Mouse (Mus musculus) limb, embryonic 13.5 days (tissue): ENCODE measurements around the gene Olfr1025-ps1. TPM values are rescaled to one million over a fixed set of nuclear protein-coding genes. Genes with fewer than 3 reads are reported as not detected.

Source experiments
- ATAC-seq: fragments of 200-750 bp; cut with Nextera tagmentation; 2 replicates; pipeline ENCODE4 v1.8.0; 2017; ENCODE audit warnings: low read depth, moderate number of reproducible peaks, moderate TSS enrichment; ENCODE audit not compliant: low FRiP score
- H3K27ac ChIP-seq: fragments of 300-500 bp; sonication (generic); 2 replicates; pipeline ENCODE4 v1.5.1; 2015; ENCODE audit warnings: inconsistent platforms, mild to moderate bottlenecking, moderate library complexity
- H3K27me3 ChIP-seq: fragments of 300-500 bp; sonication (generic); 2 replicates; pipeline ENCODE4 v1.6.1; 2015; ENCODE audit warnings: mild to moderate bottlenecking, inconsistent platforms
- H3K36me3 ChIP-seq: fragments of 300-500 bp; sonication (generic); 2 replicates; pipeline ENCODE4 v1.6.1; 2015; ENCODE audit warnings: inconsistent platforms, mild to moderate bottlenecking, moderate library complexity
- H3K4me1 ChIP-seq: fragments of 300-500 bp; sonication (generic); 2 replicates; pipeline ENCODE4 v1.6.1; 2015; ENCODE audit warnings: inconsistent platforms
- H3K4me2 ChIP-seq: fragments of 300-500 bp; sonication (generic); replicated peaks from 2 replicates; pipeline ENCODE4 v1.6.1; 2015; ENCODE audit warnings: inconsistent platforms, mild to moderate bottlenecking, moderate library complexity
- H3K4me3 ChIP-seq: fragments of 300-500 bp; sonication (generic); 2 replicates; pipeline ENCODE4 v1.5.1; 2015; ENCODE audit warnings: moderate library complexity, mild to moderate bottlenecking, inconsistent platforms
- H3K9ac ChIP-seq: fragments of 300-500 bp; sonication (generic); 2 replicates; pipeline ENCODE4 v1.6.1; 2015; ENCODE audit warnings: mild to moderate bottlenecking, inconsistent platforms
- H3K9me3 ChIP-seq: fragments of 300-500 bp; sonication (generic); 2 replicates; pipeline ENCODE4 v1.6.1; 2016; ENCODE audit warnings: inconsistent platforms
- WGBS: fragments of 180-500 bp; shearing (Covaris S2); methylation state at CpG from one replicate; pipeline ENCODE4 v1.1.7; 2015; 5-methylcytosine and 5-hydroxymethylcytosine counted together
- polyA plus RNA-seq: library from polyadenylated mRNA; unstranded; fragments of >200 nt; fragmentation: Nextera tagmentation; extraction: Ambion mirVana; gene quantifications from 2 replicates; pipeline ENCODE4 v1.2.1, GENCODE M21; 2015

The Olfr1025-ps1 gene
- polyA plus RNA-seq = not detected in 2 replicates

- H3K36me3 ChIP-seq = no peaks in the 10 kb centered on the region
- WGBS = 53% methylated on average over 1 of the region's 1 CpGs
- no peak within 1 kb of the TSS for H3K27ac ChIP-seq
- no peak for ATAC-seq
- no peaks in the 10 kb centered on the region for H3K27me3 ChIP-seq
- no peak within 1 kb of the TSS for H3K4me2 ChIP-seq
- no peaks in the 10 kb centered on the region for H3K9me3 ChIP-seq
- no peak within 1 kb of the TSS for H3K4me3 ChIP-seq
- no peaks in the 10 kb centered on the region for H3K4me1 ChIP-seq
- no peak within 1 kb of the TSS for H3K9ac ChIP-seq
Measured at GRCm38 (mm10) chr2:85914893-85915292, at the start of gene Olfr1025-ps1. Gene Olfr1025-ps1 (plus strand): TSS chr2:85915193.

- Histone ChIP-seq H3K27ac (no peak within 1 kb of the TSS), H3K4me2 (no peak within 1 kb of the TSS), H3K4me3 (no peak within 1 kb of the TSS), H3K4me1 (no peaks in the 10 kb centered on the region), H3K9ac (no peak within 1 kb of the TSS), H3K36me3 (no peaks in the 10 kb centered on the region), H3K9me3 (no peaks in the 10 kb centered on the region), H3K27me3 (no peaks in the 10 kb centered on the region)
- 44% methylated on average over 2 of the region's 2 CpGs for WGBS
- no peak for ATAC-seq
Measured at GRCm38 (mm10) chr2:85868294-85868693, 46.7 kb upstream of the Olfr1025-ps1 start, which contains the start of gene Olfr1022. Gene Olfr1022 (plus strand): TSS chr2:85868594.

GRCm38 (mm10) chr2:85885340-85885739 is 29.7 kb upstream of the Olfr1025-ps1 start, which contains the start of gene Olfr1023:
Gene Olfr1023 (plus strand): TSS chr2:85885640.
- Histone ChIP-seq H3K4me3 (no peak within 1 kb of the TSS), H3K36me3 (no peaks in the 10 kb centered on the region), H3K4me1 (no peaks in the 10 kb centered on the region), H3K4me2 (no peak within 1 kb of the TSS), H3K9ac (no peak within 1 kb of the TSS), H3K27me3 (no peaks in the 10 kb centered on the region), H3K9me3 (no peaks in the 10 kb centered on the region), H3K27ac (no peak within 1 kb of the TSS)
- ATAC-seq = no peak
- WGBS = 75% methylated on average over 2 of the region's 2 CpGs

DNA sequence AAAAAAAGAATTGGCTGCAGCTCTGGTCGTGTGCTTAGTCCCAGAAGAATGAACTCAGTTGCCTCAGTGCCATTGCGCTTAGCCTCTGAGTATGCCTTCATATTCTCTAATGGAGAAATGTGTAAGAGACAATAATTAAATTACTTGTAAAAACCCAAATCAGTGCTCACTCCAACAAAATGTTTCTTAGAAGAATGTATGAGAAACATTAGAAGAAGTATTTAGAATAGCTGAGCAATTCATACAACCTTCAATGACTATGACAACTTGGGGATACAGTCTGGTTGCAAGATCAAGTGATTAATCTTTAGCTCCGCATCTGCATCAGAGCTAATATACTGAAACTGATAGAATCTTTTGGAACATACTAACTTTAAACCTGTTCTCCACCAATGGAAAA is 10.0 kb upstream of the Olfr1025-ps1 start, which contains the start of gene Olfr1024:
Olfr1024 (minus strand) TSS at position 101 of the 400 bp plus-strand sequence.
- Histone ChIP-seq H3K4me3 (no peak within 1 kb of the TSS), H3K4me2 (no peak within 1 kb of the TSS)

GRCm38 (mm10) chr2:85913197-85913596 is 1.8 kb upstream of the Olfr1025-ps1 start:
- Histone ChIP-seq H3K9ac (no peak overlapping the region), H3K27ac (no peak overlapping the region), H3K4me2 (no peak overlapping the region), H3K36me3 (no peaks in the 10 kb centered on the region), H3K27me3 (no peaks in the 10 kb centered on the region), H3K4me1 (no peaks in the 10 kb centered on the region), H3K9me3 (no peaks in the 10 kb centered on the region), H3K4me3 (no peak overlapping the region)
- no peak for ATAC-seq

More for the DNA sequence above, 10.0 kb upstream of the Olfr1025-ps1 start, which contains the start of gene Olfr1024:
- Histone ChIP-seq H3K9ac (no peak within 1 kb of the TSS), H3K9me3 (peaks cover 5% of the 10 kb centered on the region; the same call in 1 of the 2 replicates), H3K27me3 (no peaks in the 10 kb centered on the region), H3K4me1 (no peaks in the 10 kb centered on the region), H3K36me3 (no peaks in the 10 kb centered on the region), H3K27ac (no peak within 1 kb of the TSS)
- ATAC-seq = no peak
- 82% methylated on average over 3 of the region's 3 CpGs for WGBS

- Histone ChIP-seq H3K27me3 (no peaks in the 10 kb centered on the region), H3K4me1 (no peaks in the 10 kb centered on the region), H3K4me2 (no peak within 1 kb of the TSS), H3K9me3 (no peaks in the 10 kb centered on the region), H3K9ac (no peak within 1 kb of the TSS), H3K27ac (no peak within 1 kb of the TSS), H3K4me3 (no peak within 1 kb of the TSS), H3K36me3 (no peaks in the 10 kb centered on the region)
- WGBS = 83% methylated on average over 3 of the region's 3 CpGs
- ATAC-seq = no peak
Measured at GRCm38 (mm10) chr2:85921258-85921657, 6.3 kb downstream of the Olfr1025-ps1 start, which contains the start of gene Olfr1026. Gene Olfr1026 (plus strand): TSS chr2:85921558.

GRCm38 (mm10) chr2:85950137-85950536 is 35.1 kb downstream of the Olfr1025-ps1 start, which contains the start of gene Olfr1028:
Gene Olfr1028 (plus strand): TSS chr2:85950437.
- no peak for ATAC-seq

More at GRCm38 (mm10) chr2:85950137-85950536, 35.1 kb downstream of the Olfr1025-ps1 start, which contains the start of gene Olfr1028:
- Histone ChIP-seq H3K9ac (no peak within 1 kb of the TSS), H3K4me1 (no peaks in the 10 kb centered on the region), H3K9me3 (no peaks in the 10 kb centered on the region), H3K27ac (no peak within 1 kb of the TSS), H3K27me3 (no peaks in the 10 kb centered on the region), H3K36me3 (no peaks in the 10 kb centered on the region), H3K4me3 (no peak within 1 kb of the TSS), H3K4me2 (no peak within 1 kb of the TSS)
- WGBS = 80% methylated on average over 1 of the region's 1 CpGs

Other genes starting within 250 kb of the Olfr1025-ps1 start
- not detected in 2 replicates for gene Olfr1006, start 236.4 kb upstream of the Olfr1025-ps1 start, polyA plus RNA-seq
- gene Olfr1008, start 225.8 kb upstream of the Olfr1025-ps1 start, polyA plus RNA-seq = not detected in 2 replicates
- gene Olfr1009, start 199.8 kb upstream of the Olfr1025-ps1 start, polyA plus RNA-seq = not detected in 2 replicates
- not detected in 2 replicates for gene Olfr1012, start 152.4 kb upstream of the Olfr1025-ps1 start, polyA plus RNA-seq
- not detected in 2 replicates for gene Olfr1013, start 148.1 kb upstream of the Olfr1025-ps1 start, polyA plus RNA-seq
- not detected in 2 replicates for gene Olfr1014, start 142.5 kb upstream of the Olfr1025-ps1 start, polyA plus RNA-seq
- gene Olfr1015, start 133.2 kb upstream of the Olfr1025-ps1 start, polyA plus RNA-seq = not detected in 2 replicates
- not detected in 2 replicates for gene Olfr1016, start 112.6 kb upstream of the Olfr1025-ps1 start, polyA plus RNA-seq
- not detected in 2 replicates for gene Olfr1018, start 96.7 kb upstream of the Olfr1025-ps1 start, polyA plus RNA-seq
- gene Olfr1019, start 69.7 kb upstream of the Olfr1025-ps1 start, polyA plus RNA-seq = not detected in 2 replicates
- not detected in 2 replicates for gene Olfr1020, start 68.2 kb upstream of the Olfr1025-ps1 start, polyA plus RNA-seq
- gene Olfr1022, start 46.6 kb upstream of the Olfr1025-ps1 start, polyA plus RNA-seq = not detected in 2 replicates
- not detected in 2 replicates for gene Olfr1023, start 29.6 kb upstream of the Olfr1025-ps1 start, polyA plus RNA-seq
- not detected in 2 replicates for gene Olfr1024, start 10.1 kb upstream of the Olfr1025-ps1 start, polyA plus RNA-seq
- gene Olfr1026, start 6.4 kb downstream of the Olfr1025-ps1 start, polyA plus RNA-seq = not detected in 2 replicates
- not detected in 2 replicates for gene Olfr1028, start 35.2 kb downstream of the Olfr1025-ps1 start, polyA plus RNA-seq
- gene Olfr1029, start 58.7 kb downstream of the Olfr1025-ps1 start, polyA plus RNA-seq = not detected in 2 replicates
- gene Olfr1030, start 64.1 kb downstream of the Olfr1025-ps1 start, polyA plus RNA-seq = not detected in 2 replicates
- gene Olfr1031, start 75.1 kb downstream of the Olfr1025-ps1 start, polyA plus RNA-seq = not detected in 2 replicates
- gene Olfr1032, start 90.3 kb downstream of the Olfr1025-ps1 start, polyA plus RNA-seq = not detected in 2 replicates
- gene Olfr1033, start 105.4 kb downstream of the Olfr1025-ps1 start, polyA plus RNA-seq = 0.33 and 0.90 TPM in 2 replicates
- gene Olfr1034, start 130.7 kb downstream of the Olfr1025-ps1 start, polyA plus RNA-seq = not detected in 2 replicates
- not detected in 2 replicates for gene Olfr1036, start 158.8 kb downstream of the Olfr1025-ps1 start, polyA plus RNA-seq
- not detected in 2 replicates for gene Olfr1037, start 172.2 kb downstream of the Olfr1025-ps1 start, polyA plus RNA-seq
- gene Olfr1039, start 220.7 kb downstream of the Olfr1025-ps1 start, polyA plus RNA-seq = not detected in 2 replicates
- not detected in 2 replicates for gene Olfr1040, start 231.5 kb downstream of the Olfr1025-ps1 start, polyA plus RNA-seq
- gene Olfr1042, start 246.6 kb downstream of the Olfr1025-ps1 start, polyA plus RNA-seq = not detected in 2 replicates